Mouse (Mus musculus): ENCODE results near the gene Foxn1. TPM values are rescaled to one million over a fixed set of nuclear protein-coding genes. Genes with fewer than 3 reads are reported as not detected.
A peak's percentile ranks its signal among the peaks of the same experiment; 100 is the strongest.

Gene Foxn1
- polyA plus RNA-seq, 1 experiment = not detected

GRCm38 (mm10) chr11:78341702-78342101 is 44.7 kb downstream of the Foxn1 start:
- Histone ChIP-seq H3K4me3 (ENCODE audit: insufficient read depth, low read length) (no peak overlapping the region), H3K4me1 (ENCODE audit: control insufficient read depth, insufficient read depth, low read length) (peaks cover 22% of the 10 kb centered on the region), H3K27ac (ENCODE audit: insufficient read depth, low read depth, low read length) (no peak overlapping the region)
- TF ChIP-seq CTCF (IDR thresholded peaks at IDR 0.05; ENCODE audit: low read depth, low read length) (no peak), POLR2A (IDR thresholded peaks at IDR 0.05; ENCODE audit: borderline replicate concordance, low read depth, low read length) (no peak)

DNA sequence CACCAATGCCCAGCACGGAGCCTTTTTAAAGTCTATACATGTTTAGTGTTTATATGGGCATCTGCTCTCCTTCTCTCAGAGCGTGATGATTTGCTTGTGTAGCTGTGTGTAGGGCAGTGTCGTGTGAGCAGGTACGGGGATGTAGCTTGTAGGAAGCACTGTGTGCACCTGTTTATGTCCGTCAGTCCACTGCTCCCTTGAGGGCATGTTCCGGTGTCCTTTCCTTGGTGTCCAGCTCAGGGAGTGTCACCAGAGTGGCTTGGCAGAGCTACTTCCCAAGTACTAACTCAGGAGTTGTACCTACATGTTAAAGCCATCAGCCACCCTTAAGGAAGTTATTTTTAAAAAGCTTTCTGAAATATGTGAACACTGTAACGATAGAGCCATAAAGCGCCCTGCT is 49.3 kb downstream of the Foxn1 start:
- Histone ChIP-seq H3K4me1 (ENCODE audit: control insufficient read depth, insufficient read depth, low read length) (no peaks in the 10 kb centered on the region), H3K27ac (ENCODE audit: insufficient read depth, low read depth, low read length) (no peak overlapping the region), H3K4me3 (ENCODE audit: insufficient read depth, low read length) (no peak overlapping the region)
- no peak for TF ChIP-seq POLR2A (IDR thresholded peaks at IDR 0.05; ENCODE audit: borderline replicate concordance, low read depth, low read length)
- TF ChIP-seq CTCF (IDR thresholded peaks at IDR 0.05; ENCODE audit: low read depth, low read length) = no peak

DNA sequence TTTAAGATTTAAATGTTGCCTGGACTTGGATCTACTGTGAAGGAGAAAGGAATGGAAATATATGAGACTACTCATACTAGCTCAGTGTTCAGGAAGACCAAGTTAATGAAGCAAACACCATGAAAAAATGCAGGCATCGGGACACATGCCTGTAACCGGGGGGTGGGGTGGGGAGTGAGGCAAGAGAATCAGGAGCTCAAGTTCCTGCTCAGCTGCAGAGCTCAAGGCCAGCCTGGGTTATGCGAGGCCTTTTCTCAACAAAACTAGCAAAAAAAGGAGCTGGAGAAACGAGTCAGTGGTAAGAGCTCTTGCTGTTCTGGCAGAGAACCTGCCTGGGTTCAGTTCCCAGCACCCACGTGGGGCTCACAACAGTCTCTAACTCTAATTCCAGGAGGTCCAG is 52.4 kb downstream of the Foxn1 start:
- Histone ChIP-seq H3K27ac (ENCODE audit: insufficient read depth, low read depth, low read length) (no peak overlapping the region), H3K4me1 (ENCODE audit: control insufficient read depth, insufficient read depth, low read length) (peaks cover 3% of the 10 kb centered on the region), H3K4me3 (ENCODE audit: insufficient read depth, low read length) (no peak overlapping the region)
- TF ChIP-seq CTCF (IDR thresholded peaks at IDR 0.05; ENCODE audit: low read depth, low read length) (no peak), POLR2A (IDR thresholded peaks at IDR 0.05; ENCODE audit: borderline replicate concordance, low read depth, low read length) (no peak)

GRCm38 (mm10) chr11:78332676-78333075 is 53.7 kb downstream of the Foxn1 start:
- TF ChIP-seq CTCF (IDR thresholded peaks at IDR 0.05; ENCODE audit: low read depth, low read length) (no peak), POLR2A (IDR thresholded peaks at IDR 0.05; ENCODE audit: borderline replicate concordance, low read depth, low read length) (no peak)
- H3K4me1 ChIP-seq (ENCODE audit: control insufficient read depth, insufficient read depth, low read length) = peaks cover 4% of the 10 kb centered on the region
- no peak overlapping the region for H3K4me3 ChIP-seq (ENCODE audit: insufficient read depth, low read length)

DNA sequence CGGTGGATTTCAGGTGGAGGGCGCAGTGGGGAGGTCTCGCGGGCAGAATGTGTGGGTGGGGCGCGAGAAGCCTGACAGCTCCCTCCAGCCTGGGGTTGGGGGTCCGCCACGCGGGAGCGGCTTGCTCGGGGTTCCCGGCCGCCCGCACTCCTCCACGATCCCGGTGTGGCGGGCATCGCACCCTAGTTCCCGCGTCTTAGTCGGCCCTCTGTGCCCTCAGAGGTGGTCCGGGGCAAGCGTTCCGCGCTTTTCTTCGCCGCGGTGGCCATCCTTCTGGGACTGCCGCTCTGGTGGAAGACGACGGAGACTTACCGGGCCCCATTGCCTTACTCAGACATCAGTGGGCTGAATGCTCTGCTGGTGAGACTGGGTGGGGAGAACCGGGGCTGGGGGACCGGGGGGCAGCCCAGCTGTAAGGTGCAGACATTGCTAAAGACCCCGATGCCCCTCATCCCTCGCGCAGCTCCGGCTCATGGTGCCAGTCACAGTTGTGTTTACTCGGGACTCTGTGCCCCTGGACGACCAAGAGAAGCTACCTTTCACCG is 57.8 kb downstream of the Foxn1 start:
- peak overlapping the region; percentile 66 for H3K4me3 ChIP-seq (ENCODE audit: insufficient read depth, low read length)
- H3K4me1 ChIP-seq (ENCODE audit: control insufficient read depth, insufficient read depth, low read length) = peaks cover 13% of the 10 kb centered on the region
- no peak overlapping the region for H3K27ac ChIP-seq (ENCODE audit: insufficient read depth, low read depth, low read length)
- TF ChIP-seq CTCF (IDR thresholded peaks at IDR 0.05; ENCODE audit: low read depth, low read length) (no peak), POLR2A (IDR thresholded peaks at IDR 0.05; ENCODE audit: borderline replicate concordance, low read depth, low read length) (no peak)

More at GRCm38 (mm10) chr11:78332676-78333075, 53.7 kb downstream of the Foxn1 start:
- H3K27ac ChIP-seq (ENCODE audit: insufficient read depth, low read depth, low read length) = no peak overlapping the region

GRCm38 (mm10) chr11:78327634-78328511 is 58.5 kb downstream of the Foxn1 start, which contains the start of gene Pigs:
TSS of gene Pigs (plus strand) at chr11:78328415.
- peak within 1 kb of the TSS; percentile 66 for H3K4me3 ChIP-seq (ENCODE audit: insufficient read depth, low read length)
- H3K27ac ChIP-seq (ENCODE audit: insufficient read depth, low read depth, low read length) = peak within 1 kb of the TSS; percentile 32; the same call in 1 of the 2 replicates
- TF ChIP-seq POLR2A (IDR thresholded peaks at IDR 0.05; ENCODE audit: borderline replicate concordance, low read depth, low read length) = no peak
- TF ChIP-seq CTCF (IDR thresholded peaks at IDR 0.05; ENCODE audit: low read depth, low read length) = 0 out of 2 replicates have a peak, but pooled peaks have one; percentile 16
- H3K4me1 ChIP-seq (ENCODE audit: control insufficient read depth, insufficient read depth, low read length) = peaks cover 16% of the 10 kb centered on the region

GRCm38 (mm10) chr11:78327215-78327614 is 59.1 kb downstream of the Foxn1 start:
- no peak overlapping the region for H3K27ac ChIP-seq (ENCODE audit: insufficient read depth, low read depth, low read length)
- no peak for TF ChIP-seq POLR2A (IDR thresholded peaks at IDR 0.05; ENCODE audit: borderline replicate concordance, low read depth, low read length)
- no peak for TF ChIP-seq CTCF (IDR thresholded peaks at IDR 0.05; ENCODE audit: low read depth, low read length)
- peaks cover 19% of the 10 kb centered on the region for H3K4me1 ChIP-seq (ENCODE audit: control insufficient read depth, insufficient read depth, low read length)
- no peak overlapping the region for H3K4me3 ChIP-seq (ENCODE audit: insufficient read depth, low read length)

GRCm38 (mm10) chr11:78324965-78325364 is 61.4 kb downstream of the Foxn1 start:
- TF ChIP-seq CTCF (IDR thresholded peaks at IDR 0.05; ENCODE audit: low read depth, low read length) (no peak), POLR2A (IDR thresholded peaks at IDR 0.05; ENCODE audit: borderline replicate concordance, low read depth, low read length) (no peak)
- H3K4me1 ChIP-seq (ENCODE audit: control insufficient read depth, insufficient read depth, low read length) = peaks cover 24% of the 10 kb centered on the region
- no peak overlapping the region for H3K27ac ChIP-seq (ENCODE audit: insufficient read depth, low read depth, low read length)
- H3K4me3 ChIP-seq (ENCODE audit: insufficient read depth, low read length) = no peak overlapping the region

GRCm38 (mm10) chr11:78324000-78324785 is 62.2 kb downstream of the Foxn1 start:
- peak overlapping the region; percentile 63 for H3K4me3 ChIP-seq (ENCODE audit: insufficient read depth, low read length)
- TF ChIP-seq POLR2A (IDR thresholded peaks at IDR 0.05; ENCODE audit: borderline replicate concordance, low read depth, low read length) (no peak), CTCF (IDR thresholded peaks at IDR 0.05; ENCODE audit: low read depth, low read length) (no peak)
- H3K27ac ChIP-seq (ENCODE audit: insufficient read depth, low read depth, low read length) = no peak overlapping the region
- H3K4me1 ChIP-seq (ENCODE audit: control insufficient read depth, insufficient read depth, low read length) = peaks cover 22% of the 10 kb centered on the region
